Comparison of ENCODE assay signal across 26 mouse cellular contexts in genomic region chr11:109514064-109514612, GRCm38 (mm10). TPM values are rescaled to one million over a fixed set of nuclear protein-coding genes. Genes with fewer than 3 reads are reported as not detected.
DNase-seq lines count a peak whose midpoint lies in the region; ATAC-seq and TF ChIP-seq lines count a peak whose summit lies in the region.
"Had no signal": no experiment of that assay in that cellular context is flagged by ENCODE, and none has a peak within 500 bp of the region (broad histone marks: within the 10 kb centered on the region; RNA-seq: fewer than 3 reads in every experiment).

No protein-coding gene starts in this region.

- no peak overlapping the region for H3K9ac ChIP-seq in intestine, embryonic 14.5 days (ENCODE audit: low read length)
- no peak overlapping the region for H3K9ac ChIP-seq in intestine, postnatal 0 days (ENCODE audit: low read depth, low read length)
- H3K9ac ChIP-seq in midbrain, embryonic 11.5 days (ENCODE audit: low read length), result no peak overlapping the region
- H3K9ac ChIP-seq in midbrain, embryonic 16.5 days (ENCODE audit: low read depth, low read length), result no peak overlapping the region
- no peak overlapping the region for H3K9ac ChIP-seq in stomach, embryonic 16.5 days (ENCODE audit: low read length)
- H3K9ac ChIP-seq: embryonic facial prominence, embryonic 12.5 days; forebrain, embryonic 12.5 days; forebrain, embryonic 15.5 days; heart, embryonic 12.5 days; heart, embryonic 15.5 days; hindbrain, embryonic 14.5 days had no signal

- peak; percentile 55; the same call in 1 of the 2 replicates for ATAC-seq in intestine, embryonic 14.5 days (replicated peaks; ENCODE audit: low FRiP score, low TSS enrichment, low read depth)
- ATAC-seq in intestine, postnatal 0 days, result no peak
- no peak for ATAC-seq in midbrain, embryonic 11.5 days (ENCODE audit: low FRiP score)
- no peak for ATAC-seq in midbrain, embryonic 16.5 days
- 0 out of 2 replicates have a peak, but pooled peaks have one; percentile 21 for ATAC-seq in stomach, embryonic 16.5 days (ENCODE audit: insufficient read depth, low FRiP score)
- ATAC-seq in CD4-positive, CD25-positive, alpha-beta regulatory T cell, adult 4 months, result no peak
- ATAC-seq: activated CD4-positive, CD25-positive, alpha-beta regulatory T cell, adult 4 months; forebrain, embryonic 15.5 days; hindbrain, postnatal 0 days had no signal

- H3K27ac ChIP-seq in intestine, embryonic 14.5 days (ENCODE audit: low read depth), result no peak overlapping the region
- H3K27ac ChIP-seq in intestine, postnatal 0 days (ENCODE audit: low read depth, low read length), result no peak overlapping the region
- no peak overlapping the region for H3K27ac ChIP-seq in midbrain, embryonic 11.5 days (ENCODE audit: low read depth, low read length)
- no peak overlapping the region for H3K27ac ChIP-seq in midbrain, embryonic 16.5 days (ENCODE audit: low read length)
- H3K27ac ChIP-seq in stomach, embryonic 16.5 days (ENCODE audit: low read length), result no peak overlapping the region
- H3K27ac ChIP-seq: embryonic facial prominence, embryonic 12.5 days; forebrain, embryonic 12.5 days; forebrain, embryonic 15.5 days; heart, embryonic 15.5 days; hindbrain, embryonic 14.5 days; hindbrain, postnatal 0 days had no signal

- TF ChIP-seq CTCF in intestine, postnatal 0 days (IDR thresholded peaks at IDR 0.05; ENCODE audit: low read depth), result no peak

- H3K4me2 ChIP-seq in intestine, embryonic 14.5 days (ENCODE audit: low read length), result no peak overlapping the region
- H3K4me2 ChIP-seq in intestine, postnatal 0 days (replicated peaks; ENCODE audit: low read depth), result no peak overlapping the region
- no peak overlapping the region for H3K4me2 ChIP-seq in midbrain, embryonic 11.5 days
- H3K4me2 ChIP-seq in midbrain, embryonic 16.5 days (ENCODE audit: low read length), result no peak overlapping the region
- no peak overlapping the region for H3K4me2 ChIP-seq in stomach, embryonic 16.5 days (ENCODE audit: low read depth, low read length)
- H3K4me2 ChIP-seq: embryonic facial prominence, embryonic 12.5 days; forebrain, embryonic 12.5 days; forebrain, embryonic 15.5 days; heart, embryonic 12.5 days; heart, embryonic 15.5 days; hindbrain, embryonic 14.5 days had no signal

- no peaks in the 10 kb centered on the region for H3K27me3 ChIP-seq in intestine, embryonic 14.5 days (replicated peaks; ENCODE audit: control insufficient read depth, insufficient read depth, low read length)
- no peaks in the 10 kb centered on the region for H3K27me3 ChIP-seq in intestine, postnatal 0 days (replicated peaks; ENCODE audit: control insufficient read depth, insufficient read depth, low read length)
- H3K27me3 ChIP-seq in midbrain, embryonic 11.5 days (ENCODE audit: control insufficient read depth, insufficient read depth, low read length), result no peaks in the 10 kb centered on the region
- no peaks in the 10 kb centered on the region for H3K27me3 ChIP-seq in midbrain, embryonic 16.5 days (ENCODE audit: control insufficient read depth, insufficient read depth, low read depth, low read length)
- H3K27me3 ChIP-seq in stomach, embryonic 16.5 days (ENCODE audit: control insufficient read depth, insufficient read depth, low read length), result no peaks in the 10 kb centered on the region
- H3K27me3 ChIP-seq: embryonic facial prominence, embryonic 12.5 days; forebrain, embryonic 12.5 days; forebrain, embryonic 15.5 days; heart, embryonic 15.5 days had no signal

- H3K9me3 ChIP-seq in intestine, embryonic 14.5 days (ENCODE audit: control insufficient read depth, low read length), result no peaks in the 10 kb centered on the region
- H3K9me3 ChIP-seq in intestine, postnatal 0 days (ENCODE audit: control insufficient read depth), result no peaks in the 10 kb centered on the region
- no peaks in the 10 kb centered on the region for H3K9me3 ChIP-seq in midbrain, embryonic 11.5 days (ENCODE audit: control insufficient read depth, low read length)
- H3K9me3 ChIP-seq in midbrain, embryonic 16.5 days (replicated peaks; ENCODE audit: control insufficient read depth, low read length, poor library complexity, severe bottlenecking), result no peaks in the 10 kb centered on the region
- H3K9me3 ChIP-seq in stomach, embryonic 16.5 days (replicated peaks; ENCODE audit: control insufficient read depth, low read length), result no peaks in the 10 kb centered on the region
- H3K9me3 ChIP-seq: embryonic facial prominence, embryonic 12.5 days; forebrain, embryonic 12.5 days; forebrain, embryonic 15.5 days; heart, embryonic 15.5 days had no signal

- DNase-seq in intestine, embryonic 14.5 days (ENCODE audit: low spot score), result no peak
- DNase-seq in midbrain, embryonic 11.5 days (ENCODE audit: low spot score, missing footprints), result peak; percentile 23
- no peak for DNase-seq in heart, postnatal 14 days
- DNase-seq: adrenal gland, adult 8-10 months; adrenal gland, postnatal 25 days; B cell, adult 2 months; cerebellum, adult 18-20 months; cerebellum, adult 9-10 months; cerebellum, postnatal 14 days; gastrocnemius, postnatal 25 days; heart, adult 18-20 months; heart, postnatal 10 days; heart, postnatal 4 days had no signal

- H3K36me3 ChIP-seq in intestine, embryonic 14.5 days (ENCODE audit: control insufficient read depth, insufficient read depth, low read length), result no peaks in the 10 kb centered on the region
- no peaks in the 10 kb centered on the region for H3K36me3 ChIP-seq in intestine, postnatal 0 days (ENCODE audit: control insufficient read depth, insufficient read depth)
- no peaks in the 10 kb centered on the region for H3K36me3 ChIP-seq in midbrain, embryonic 11.5 days (ENCODE audit: control insufficient read depth, insufficient read depth, low read length)
- no peaks in the 10 kb centered on the region for H3K36me3 ChIP-seq in midbrain, embryonic 16.5 days (ENCODE audit: control insufficient read depth, insufficient read depth, low read length)
- H3K36me3 ChIP-seq in stomach, embryonic 16.5 days (ENCODE audit: control insufficient read depth, insufficient read depth, low read length), result no peaks in the 10 kb centered on the region
- H3K36me3 ChIP-seq: embryonic facial prominence, embryonic 12.5 days; forebrain, embryonic 12.5 days; forebrain, embryonic 15.5 days; heart, embryonic 12.5 days; heart, embryonic 15.5 days had no signal

- H3K4me1 ChIP-seq in intestine, embryonic 14.5 days (replicated peaks; ENCODE audit: control insufficient read depth, insufficient read depth, low read length), result no peaks in the 10 kb centered on the region
- H3K4me1 ChIP-seq in intestine, postnatal 0 days (replicated peaks; ENCODE audit: control insufficient read depth, insufficient read depth, low read length), result no peaks in the 10 kb centered on the region
- H3K4me1 ChIP-seq in midbrain, embryonic 11.5 days (ENCODE audit: control insufficient read depth, insufficient read depth, low read length), result no peaks in the 10 kb centered on the region
- H3K4me1 ChIP-seq in midbrain, embryonic 16.5 days (ENCODE audit: control insufficient read depth, insufficient read depth, low read length), result no peaks in the 10 kb centered on the region
- H3K4me1 ChIP-seq in stomach, embryonic 16.5 days (ENCODE audit: control insufficient read depth, insufficient read depth, low read length), result no peaks in the 10 kb centered on the region
- H3K4me1 ChIP-seq: embryonic facial prominence, embryonic 12.5 days; forebrain, embryonic 12.5 days; forebrain, embryonic 15.5 days; heart, embryonic 12.5 days; heart, embryonic 15.5 days had no signal

- WGBS in intestine, embryonic 14.5 days, result 36% methylated on average over 3 of the region's 3 CpGs
- 24% methylated on average over 3 of the region's 3 CpGs for WGBS in intestine, postnatal 0 days
- 83% methylated on average over 3 of the region's 3 CpGs for WGBS in midbrain, embryonic 11.5 days
- 69% methylated on average over 3 of the region's 3 CpGs for WGBS in midbrain, embryonic 16.5 days
- WGBS in stomach, embryonic 16.5 days, result 32% methylated on average over 3 of the region's 3 CpGs

- intact Hi-C loops in heart, postnatal 14 days (cut with DNase I), result no loop called here

- no peak overlapping the region for H3K4me3 ChIP-seq in intestine, embryonic 14.5 days (ENCODE audit: low read depth, low read length)
- H3K4me3 ChIP-seq in intestine, postnatal 0 days (ENCODE audit: low read depth, low read length), result no peak overlapping the region
- no peak overlapping the region for H3K4me3 ChIP-seq in midbrain, embryonic 11.5 days (ENCODE audit: low read depth, low read length)
- no peak overlapping the region for H3K4me3 ChIP-seq in midbrain, embryonic 16.5 days (ENCODE audit: low read depth, low read length)
- H3K4me3 ChIP-seq in stomach, embryonic 16.5 days (replicated peaks; ENCODE audit: low read length), result no peak overlapping the region
- H3K4me3 ChIP-seq: embryonic facial prominence, embryonic 12.5 days; erythroblast, embryonic 14.5 days; forebrain, embryonic 12.5 days; forebrain, embryonic 15.5 days; heart, embryonic 12.5 days; heart, embryonic 15.5 days had no signal

RNA-seq across cellular contexts. Expression of gene Slc16a6, which starts 40.7 kb away (rescaled TPM):
- polyA plus RNA-seq in intestine, embryonic 14.5 days (2014; fragmentation: Nextera tagmentation; extraction: Ambion mirVana), result 7.1 and 7.3 TPM in 2 replicates
- polyA plus RNA-seq in intestine, postnatal 0 days (2015; fragmentation: Nextera tagmentation; extraction: Ambion mirVana), result 129 and 143 TPM in 2 replicates
- 3.6 TPM in 2 replicates for polyA plus RNA-seq in midbrain, embryonic 11.5 days (2014; fragmentation: Nextera tagmentation; extraction: Ambion mirVana)
- polyA plus RNA-seq in midbrain, embryonic 16.5 days (2015; fragmentation: Nextera tagmentation; extraction: Ambion mirVana), result 3.7 and 4.5 TPM in 2 replicates
- 13.1 and 13.3 TPM in 2 replicates for polyA plus RNA-seq in stomach, embryonic 16.5 days (2015; fragmentation: Nextera tagmentation; extraction: Ambion mirVana)
- total RNA-seq in heart, postnatal 14 days (2021), result 1 to 10 TPM; 7.3 to 7.7 TPM
- polyA plus RNA-seq in CD4-positive, CD25-positive, alpha-beta regulatory T cell, adult 4 months (2017; shearing (Covaris generic)), result 10 to 100 TPM; 16.7 to 21.0 TPM

RNA-seq across cellular contexts. Expression of gene Arsg, which starts 41.0 kb away (rescaled TPM):
- 2.8 and 3.9 TPM in 2 replicates for polyA plus RNA-seq in intestine, embryonic 14.5 days (2014; fragmentation: Nextera tagmentation; extraction: Ambion mirVana)
- 50.9 and 54.4 TPM in 2 replicates for polyA plus RNA-seq in intestine, postnatal 0 days (2015; fragmentation: Nextera tagmentation; extraction: Ambion mirVana)
- polyA plus RNA-seq in midbrain, embryonic 11.5 days (2014; fragmentation: Nextera tagmentation; extraction: Ambion mirVana), result 2.9 and 4.7 TPM in 2 replicates
- polyA plus RNA-seq in midbrain, embryonic 16.5 days (2015; fragmentation: Nextera tagmentation; extraction: Ambion mirVana), result 4.2 and 4.3 TPM in 2 replicates
- polyA plus RNA-seq in stomach, embryonic 16.5 days (2015; fragmentation: Nextera tagmentation; extraction: Ambion mirVana), result 4.1 and 5.2 TPM in 2 replicates
- 1 to 10 TPM; 2.7 to 2.8 TPM for total RNA-seq in heart, postnatal 14 days (2021)
- 1 to 10 TPM; 4.5 to 7.1 TPM for polyA plus RNA-seq in CD4-positive, CD25-positive, alpha-beta regulatory T cell, adult 4 months (2017; shearing (Covaris generic))

Comparison
In these comparisons a context has a peak if more than half of its experiments do, and no peak if none do; other contexts are left out.
1. ATAC-seq: peak in intestine, embryonic 14.5 days (single experiment) and stomach, embryonic 16.5 days (single experiment); none in intestine, postnatal 0 days (single experiment), midbrain, embryonic 11.5 days (single experiment), midbrain, embryonic 16.5 days (single experiment) and CD4-positive, CD25-positive, alpha-beta regulatory T cell, adult 4 months (single experiment).